Mouse (Mus musculus): ENCODE results near the gene Uba7.
A peak's percentile ranks its signal among the peaks of the same experiment; 100 is the strongest.

The Uba7 gene

DNA sequence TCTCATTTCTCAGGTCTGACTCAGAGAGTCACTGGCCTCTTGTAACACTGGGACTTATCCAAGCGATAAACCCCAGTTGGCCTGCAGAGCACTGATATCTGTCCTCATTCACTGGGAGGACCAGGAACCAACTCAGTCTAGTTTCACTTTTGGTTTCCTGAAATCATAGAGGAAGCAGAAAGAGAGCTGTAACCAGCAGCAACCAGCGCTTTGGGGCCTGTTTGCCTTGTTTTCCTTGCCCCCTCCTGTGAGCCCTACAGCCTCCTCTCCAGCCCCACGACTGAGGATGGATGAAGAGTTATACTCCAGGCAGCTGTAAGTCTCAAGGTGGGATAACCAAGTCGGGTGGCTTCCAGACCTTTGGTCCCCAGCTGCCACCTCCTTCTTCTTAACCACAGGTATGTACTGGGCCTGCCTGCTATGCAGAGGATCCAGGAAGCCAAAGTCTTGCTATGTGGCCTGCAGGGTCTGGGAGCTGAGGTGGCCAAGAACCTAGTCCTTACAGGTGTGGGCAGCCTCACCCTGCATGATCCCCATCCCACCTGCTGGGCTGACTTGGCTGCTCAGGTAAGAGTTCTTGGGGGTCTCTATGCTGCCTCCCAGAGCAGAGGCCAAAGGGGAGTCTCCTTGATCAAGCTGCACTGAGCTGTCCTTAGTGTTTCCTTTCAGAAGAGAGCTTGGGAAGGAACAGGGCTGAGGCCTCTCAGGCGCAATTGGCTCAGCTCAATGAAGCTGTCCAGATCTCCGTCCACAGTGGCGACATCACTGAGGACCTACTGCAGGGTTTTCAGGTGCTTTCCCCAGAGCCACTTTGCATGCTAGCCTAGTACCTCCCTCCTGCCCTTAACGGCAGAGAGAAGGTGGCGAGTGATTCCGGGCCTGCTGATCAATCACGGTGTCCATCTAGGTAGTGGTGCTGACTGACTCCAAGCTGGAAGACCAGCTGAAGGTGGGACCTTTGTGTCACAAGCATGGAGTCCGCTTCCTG lies at the start of gene Uba7:
TSS of gene Uba7 (plus strand) at position 107 of the 988 bp plus-strand sequence.
- DNase-seq (ENCODE audit: low spot score), result no peak

DNA sequence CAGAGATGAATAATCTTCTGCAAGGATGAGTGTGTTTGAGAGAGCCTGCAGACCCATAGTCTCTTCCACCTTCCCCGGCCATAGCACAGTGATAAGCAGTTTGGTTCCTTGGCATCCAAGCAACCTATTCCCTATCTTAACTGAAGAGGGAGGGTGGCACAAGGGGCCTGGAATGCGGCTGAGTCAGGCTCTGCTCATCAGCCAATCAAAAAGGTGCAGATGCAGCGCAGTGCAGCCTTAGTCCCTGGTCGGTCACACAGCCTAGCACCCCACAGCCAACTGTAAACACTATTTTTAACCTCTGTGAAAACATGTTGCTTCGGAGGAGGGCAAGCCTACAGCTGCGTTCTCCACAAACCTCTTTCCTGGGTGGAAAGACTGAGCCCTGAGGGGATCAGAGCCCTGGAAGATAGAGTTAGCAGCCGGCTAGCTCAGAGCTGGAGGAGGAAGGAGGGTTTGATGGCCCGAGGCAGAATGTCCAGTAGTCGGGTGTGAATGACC lies 48.3 kb upstream of the Uba7 start:
- DNase-seq (ENCODE audit: low spot score), result no peak

GRCm38 (mm10) chr9:107927749-107928148 lies 47.6 kb upstream of the Uba7 start:
- peak; percentile 37 for DNase-seq (ENCODE audit: low spot score)

DNA sequence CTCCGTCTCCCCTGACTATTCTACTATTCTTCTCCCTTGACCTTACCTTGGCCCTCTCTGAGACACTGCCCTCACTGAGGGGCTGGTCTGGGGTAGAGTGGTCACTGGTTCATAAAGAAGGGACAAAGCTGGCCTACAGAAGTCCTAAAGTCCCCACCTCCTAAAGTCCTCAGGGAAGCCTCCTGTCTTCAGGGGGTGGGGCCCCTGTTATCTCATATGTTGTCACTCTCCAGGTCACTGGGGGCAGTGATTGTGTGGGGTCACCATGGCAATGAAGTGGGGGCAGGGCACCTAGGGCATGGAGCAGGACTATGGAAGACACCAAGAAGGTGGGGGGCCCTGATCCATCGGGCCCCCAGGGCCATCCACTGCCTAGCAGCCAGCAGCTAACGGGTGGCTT lies 47.1 kb upstream of the Uba7 start, which contains the start of gene Actl11:
TSS of gene Actl11 (plus strand) at position 301 of the 400 bp plus-strand sequence.
- no peak for DNase-seq (ENCODE audit: low spot score)

DNA sequence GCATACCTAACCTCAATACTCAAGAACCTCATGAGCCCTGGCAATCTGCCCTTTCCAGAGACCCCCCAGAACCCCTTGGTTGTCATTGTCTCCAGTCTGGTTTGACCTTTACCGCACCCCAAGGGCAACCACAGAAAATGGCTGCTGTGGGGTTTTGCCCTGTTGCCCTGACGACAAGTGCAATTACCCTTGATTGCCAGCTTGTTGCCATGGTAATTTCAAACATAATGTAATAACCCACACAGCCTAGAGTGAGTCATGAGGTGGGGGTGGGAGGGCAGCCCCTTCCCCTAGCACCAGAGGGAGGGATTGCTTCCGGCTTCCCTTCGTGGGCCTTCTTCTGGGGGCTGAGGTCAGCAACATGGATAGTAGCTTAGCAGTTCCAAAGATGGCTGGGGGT lies 43.1 kb upstream of the Uba7 start:
- no peak for DNase-seq (ENCODE audit: low spot score)

- DNase-seq (ENCODE audit: low spot score), result no peak
Observed at GRCm38 (mm10) chr9:107934146-107934545, 41.2 kb upstream of the Uba7 start.

DNA sequence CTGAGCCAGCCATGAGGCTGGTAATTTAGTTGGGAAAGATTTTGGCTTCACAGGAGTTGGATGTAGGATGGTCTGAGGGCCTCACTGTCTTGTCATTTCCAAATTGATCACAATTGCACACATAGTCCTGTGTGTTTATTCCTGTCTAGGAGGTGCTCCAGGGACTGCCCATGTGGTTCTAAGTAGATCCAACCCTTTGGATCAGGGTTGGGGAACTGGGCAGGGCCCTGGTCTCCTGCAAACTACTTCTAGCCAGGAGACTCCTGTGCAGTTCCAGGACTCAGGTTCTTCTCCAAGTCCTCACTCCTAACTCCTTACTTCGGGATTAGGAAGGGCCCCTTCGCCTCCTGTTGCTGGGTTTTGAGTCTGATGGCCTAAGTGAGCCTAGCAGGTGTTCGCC lies 39.9 kb upstream of the Uba7 start, which contains the start of gene Camkv:
TSS of gene Camkv (plus strand) at position 301 of the 400 bp plus-strand sequence.
- no peak for DNase-seq (ENCODE audit: low spot score)

GRCm38 (mm10) chr9:107935790-107936214 lies 39.5 kb upstream of the Uba7 start:
- peak; percentile 56 for DNase-seq (ENCODE audit: low spot score)

DNA sequence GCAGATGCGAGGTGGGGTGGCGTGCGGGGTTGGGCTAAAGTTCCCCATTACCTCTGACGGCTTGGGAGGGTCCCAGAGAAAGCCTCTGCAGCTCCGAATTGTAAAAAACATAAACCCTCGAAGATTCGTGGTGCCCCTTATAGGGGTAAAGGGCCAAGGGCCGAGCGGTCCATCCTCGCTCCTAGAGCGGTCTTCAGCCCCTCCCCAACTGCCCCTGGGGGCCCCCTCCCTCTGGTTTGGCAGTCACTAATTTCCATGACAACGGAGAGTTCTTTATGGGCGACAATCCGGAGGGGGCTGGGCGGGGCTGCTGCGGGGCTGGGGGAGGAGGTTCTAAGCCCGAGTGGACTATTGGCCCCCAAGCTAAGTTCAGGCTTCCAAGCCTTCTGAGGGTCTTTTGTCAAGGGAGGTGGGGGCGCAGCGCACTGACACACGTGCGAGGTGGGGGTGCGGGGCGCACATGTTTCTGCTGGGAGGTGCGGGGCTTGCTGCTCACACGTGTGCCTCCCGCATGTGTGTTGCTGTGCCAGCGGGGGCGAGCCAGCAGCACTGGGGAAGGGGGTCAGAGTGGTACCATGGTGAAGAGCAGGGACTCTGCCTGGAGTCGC lies 39.0 kb upstream of the Uba7 start:
- DNase-seq (ENCODE audit: low spot score), result no peak

- DNase-seq (ENCODE audit: low spot score), result no peak
Observed at GRCm38 (mm10) chr9:107936831-107937230, 38.5 kb upstream of the Uba7 start.

- DNase-seq (ENCODE audit: low spot score), result no peak
Observed at GRCm38 (mm10) chr9:107947241-107948194, 27.8 kb upstream of the Uba7 start.

GRCm38 (mm10) chr9:107949184-107949921 lies 26.0 kb upstream of the Uba7 start:
- DNase-seq (ENCODE audit: low spot score), result no peak

DNA sequence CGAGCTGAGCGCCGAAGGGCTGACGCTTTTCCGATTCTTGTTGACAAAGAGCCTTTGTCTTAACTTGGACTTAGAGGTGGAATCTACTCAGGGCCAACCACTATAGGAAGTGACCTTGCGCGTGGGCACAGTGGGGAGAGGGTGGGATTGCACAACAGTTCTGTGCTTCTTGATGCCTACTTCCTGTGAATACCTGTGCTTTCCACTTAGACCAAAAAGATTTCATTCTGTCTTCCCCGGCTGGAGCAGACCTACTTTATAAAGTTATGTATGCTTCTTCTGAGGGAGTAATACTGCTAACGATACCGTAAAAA lies 25.4 kb upstream of the Uba7 start, which contains the start of gene Traip:
TSS of gene Traip (plus strand) at position 215 of the 314 bp plus-strand sequence.
- DNase-seq (ENCODE audit: low spot score), result no peak

- DNase-seq (ENCODE audit: low spot score), result peak; percentile 92
Observed at GRCm38 (mm10) chr9:107950460-107951355, 24.6 kb upstream of the Uba7 start.

DNA sequence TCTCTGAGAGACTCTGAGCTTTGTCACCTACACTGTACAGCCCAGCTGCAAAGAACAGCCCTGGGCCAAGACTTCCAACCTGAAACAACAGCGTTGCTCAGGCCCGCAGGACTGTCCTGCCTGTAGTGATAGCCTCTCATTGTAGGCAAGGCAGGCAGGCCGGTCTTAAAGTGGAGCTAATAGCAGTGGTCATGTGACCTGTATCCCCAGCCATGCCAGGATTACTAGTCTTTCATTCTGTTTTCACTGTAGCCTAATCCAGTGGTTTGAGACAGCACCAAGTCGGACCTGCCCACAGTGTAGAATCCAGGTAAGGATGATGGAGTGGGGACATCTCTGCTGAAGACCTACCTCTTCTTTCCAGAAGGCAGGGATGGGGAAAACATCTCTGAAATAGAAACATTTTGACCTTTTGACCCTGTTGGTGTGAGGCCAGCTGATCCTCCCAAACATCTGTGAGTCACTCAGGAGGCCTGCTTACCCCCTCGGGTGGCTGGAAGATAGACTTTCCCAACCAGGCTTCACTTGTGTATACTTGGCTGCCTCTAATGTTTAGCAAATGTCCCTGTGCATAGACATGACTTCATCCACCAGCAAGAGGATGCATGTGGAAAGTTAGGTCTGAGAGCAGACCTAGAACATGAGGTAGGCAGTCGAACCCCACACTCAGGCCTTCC lies 19.6 kb upstream of the Uba7 start:
- DNase-seq (ENCODE audit: low spot score), result no peak

GRCm38 (mm10) chr9:107957141-107957540 lies 18.2 kb upstream of the Uba7 start:
- no peak for DNase-seq (ENCODE audit: low spot score)

- DNase-seq (ENCODE audit: low spot score), result no peak
Observed at GRCm38 (mm10) chr9:107959896-107960295, 15.4 kb upstream of the Uba7 start.

DNA sequence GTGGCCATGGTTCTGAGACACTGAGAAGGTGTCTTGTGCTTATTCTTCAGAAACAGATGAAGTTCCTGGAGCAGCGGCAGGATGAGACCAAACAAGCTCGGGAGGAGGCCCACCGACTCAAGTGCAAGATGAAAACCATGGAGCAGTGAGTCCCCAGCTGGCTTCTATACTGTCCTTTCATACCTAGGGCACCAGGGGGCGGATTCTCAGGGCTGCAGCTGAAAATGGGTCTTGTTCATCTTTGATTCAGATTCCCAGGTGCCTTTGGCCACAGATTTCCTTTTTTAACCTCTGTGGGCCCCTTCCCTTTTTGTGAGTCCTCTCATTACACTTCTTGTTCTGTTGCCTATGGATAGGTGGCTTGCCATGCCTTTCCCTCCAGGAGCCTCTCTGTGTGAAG lies 14.4 kb upstream of the Uba7 start:
- DNase-seq (ENCODE audit: low spot score), result no peak

DNA sequence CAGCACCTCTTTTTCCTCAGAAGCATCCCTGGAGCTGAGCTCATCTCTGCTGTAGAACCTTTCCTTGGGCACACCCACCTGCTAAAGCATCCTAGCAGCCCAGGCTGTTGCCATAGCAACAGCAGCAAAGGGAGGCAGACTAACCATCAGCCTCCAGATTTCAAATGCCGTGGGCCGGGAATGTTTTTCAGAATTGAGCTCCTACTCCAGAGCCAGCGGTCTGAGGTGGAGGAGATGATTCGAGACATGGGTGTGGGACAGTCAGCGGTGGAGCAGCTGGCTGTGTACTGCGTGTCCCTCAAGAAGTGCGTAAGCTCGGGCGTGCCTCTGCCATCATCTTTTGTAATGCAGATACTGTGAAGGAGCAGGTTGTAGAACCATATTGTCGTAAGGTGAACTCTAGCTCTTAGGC lies 13.9 kb upstream of the Uba7 start:
- DNase-seq (ENCODE audit: low spot score), result no peak
